Mouse (Mus musculus): ENCODE measurements around the gene Ptbp1. TPM values are rescaled to one million over a fixed set of nuclear protein-coding genes. Genes with fewer than 3 reads are reported as not detected.

Gene Ptbp1
- polyA plus RNA-seq (2016; fragmentation: Nextera tagmentation; extraction: Ambion mirVana): 202 TPM in 2 replicates

GRCm38 (mm10) chr10:79853860-79854795 lies at the start of gene Ptbp1:
Gene Ptbp1, plus strand, starts transcription at chr10:79854427.
- peak within 1 kb of the TSS; percentile 100 for H3K27ac ChIP-seq (replicated peaks)
- H3K9ac ChIP-seq (replicated peaks): peak within 1 kb of the TSS; percentile 98
- H3K36me3 ChIP-seq: peaks cover 24% of the 10 kb centered on the region
- H3K4me1 ChIP-seq: peaks cover 61% of the 10 kb centered on the region
- peak; percentile 92 for ATAC-seq (ENCODE audit: low FRiP score, low read depth)
- no peaks in the 10 kb centered on the region for H3K9me3 ChIP-seq
- no peaks in the 10 kb centered on the region for H3K27me3 ChIP-seq
- WGBS: 0% methylated on average over 73 of the region's 75 CpGs
- peak within 1 kb of the TSS; percentile 99 for H3K4me3 ChIP-seq
- peak within 1 kb of the TSS; percentile 100 for H3K4me2 ChIP-seq (replicated peaks)

- ATAC-seq (ENCODE audit: low FRiP score, low read depth): no peak
- WGBS: 75% methylated on average over 11 of the region's 11 CpGs
- Histone ChIP-seq H3K27ac (replicated peaks) (0 out of 2 replicates have a peak overlapping the region, but pooled peaks have one; percentile 96), H3K36me3 (peaks cover 40% of the 10 kb centered on the region), H3K27me3 (no peaks in the 10 kb centered on the region), H3K4me3 (no peak overlapping the region), H3K9me3 (no peaks in the 10 kb centered on the region), H3K4me1 (peaks cover 68% of the 10 kb centered on the region), H3K9ac (replicated peaks) (no peak overlapping the region), H3K4me2 (replicated peaks) (no peak overlapping the region)
Observed at GRCm38 (mm10) chr10:79805636-79806035, 48.6 kb upstream of the Ptbp1 start.

- Histone ChIP-seq H3K9me3 (no peaks in the 10 kb centered on the region), H3K36me3 (peaks cover 47% of the 10 kb centered on the region), H3K4me3 (no peak overlapping the region), H3K9ac (replicated peaks) (no peak overlapping the region), H3K27ac (replicated peaks) (0 out of 2 replicates have a peak overlapping the region, but pooled peaks have one; percentile 75), H3K4me2 (replicated peaks) (no peak overlapping the region), H3K4me1 (peaks cover 64% of the 10 kb centered on the region), H3K27me3 (no peaks in the 10 kb centered on the region)
- no peak for ATAC-seq (ENCODE audit: low FRiP score, low read depth)
- 93% methylated on average over 9 of the region's 9 CpGs for WGBS
Observed at GRCm38 (mm10) chr10:79806331-79806730, 47.9 kb upstream of the Ptbp1 start.

- H3K9me3 ChIP-seq: no peaks in the 10 kb centered on the region
- H3K4me2 ChIP-seq (replicated peaks): no peak overlapping the region
- peaks cover 54% of the 10 kb centered on the region for H3K36me3 ChIP-seq
Observed at GRCm38 (mm10) chr10:79806972-79807371, 47.3 kb upstream of the Ptbp1 start.

GRCm38 (mm10) chr10:79807826-79808225 lies 46.4 kb upstream of the Ptbp1 start:
- no peak for ATAC-seq (ENCODE audit: low FRiP score, low read depth)
- peak overlapping the region; percentile 8; the same call in 1 of the 2 replicates for H3K9ac ChIP-seq (replicated peaks)
- H3K27me3 ChIP-seq: no peaks in the 10 kb centered on the region
- peak overlapping the region; percentile 75 for H3K27ac ChIP-seq (replicated peaks)
- no peak overlapping the region for H3K4me3 ChIP-seq
- peaks cover 49% of the 10 kb centered on the region for H3K4me1 ChIP-seq
- peaks cover 60% of the 10 kb centered on the region for H3K36me3 ChIP-seq
- WGBS: 61% methylated on average over 11 of the region's 11 CpGs
- no peaks in the 10 kb centered on the region for H3K9me3 ChIP-seq
- no peak overlapping the region for H3K4me2 ChIP-seq (replicated peaks)

More at GRCm38 (mm10) chr10:79806972-79807371, 47.3 kb upstream of the Ptbp1 start:
- H3K9ac ChIP-seq (replicated peaks): no peak overlapping the region
- H3K27me3 ChIP-seq: no peaks in the 10 kb centered on the region
- H3K27ac ChIP-seq (replicated peaks): peak overlapping the region; percentile 75
- peaks cover 57% of the 10 kb centered on the region for H3K4me1 ChIP-seq
- 83% methylated on average over 10 of the region's 10 CpGs for WGBS
- ATAC-seq (ENCODE audit: low FRiP score, low read depth): no peak
- no peak overlapping the region for H3K4me3 ChIP-seq

- no peak overlapping the region for H3K4me3 ChIP-seq
- no peak overlapping the region for H3K4me2 ChIP-seq (replicated peaks)
- H3K27me3 ChIP-seq: no peaks in the 10 kb centered on the region
- H3K9me3 ChIP-seq: no peaks in the 10 kb centered on the region
- H3K4me1 ChIP-seq: peaks cover 40% of the 10 kb centered on the region
- no peak for ATAC-seq (ENCODE audit: low FRiP score, low read depth)
- H3K36me3 ChIP-seq: peaks cover 60% of the 10 kb centered on the region
- 93% methylated on average over 11 of the region's 11 CpGs for WGBS
- no peak overlapping the region for H3K9ac ChIP-seq (replicated peaks)
- H3K27ac ChIP-seq (replicated peaks): peak overlapping the region; percentile 75; the same call in 1 of the 2 replicates
Observed at GRCm38 (mm10) chr10:79808728-79809127, 45.5 kb upstream of the Ptbp1 start.

- peaks cover 78% of the 10 kb centered on the region for H3K36me3 ChIP-seq
- 30% methylated on average over 15 of the region's 15 CpGs for WGBS
- H3K27me3 ChIP-seq: no peaks in the 10 kb centered on the region
- no peak overlapping the region for H3K4me2 ChIP-seq (replicated peaks)
- no peak overlapping the region for H3K9ac ChIP-seq (replicated peaks)
- H3K4me3 ChIP-seq: no peak overlapping the region
- H3K27ac ChIP-seq (replicated peaks): peak overlapping the region; percentile 68
- H3K9me3 ChIP-seq: no peaks in the 10 kb centered on the region
- ATAC-seq (ENCODE audit: low FRiP score, low read depth): 0 out of 2 replicates have a peak, but pooled peaks have one; percentile 21
- H3K4me1 ChIP-seq: peaks cover 8% of the 10 kb centered on the region
Observed at GRCm38 (mm10) chr10:79811736-79812637, 42.2 kb upstream of the Ptbp1 start.

GRCm38 (mm10) chr10:79814271-79814842 lies 39.9 kb upstream of the Ptbp1 start:
- Histone ChIP-seq H3K4me2 (replicated peaks) (no peak overlapping the region), H3K4me1 (0 out of 2 replicates have a peak, but pooled peaks cover 5% of the 10 kb centered on the region), H3K36me3 (peaks cover 70% of the 10 kb centered on the region), H3K27ac (replicated peaks) (0 out of 2 replicates have a peak overlapping the region, but pooled peaks have one; percentile 58), H3K27me3 (no peaks in the 10 kb centered on the region), H3K4me3 (no peak overlapping the region), H3K9me3 (no peaks in the 10 kb centered on the region), H3K9ac (replicated peaks) (no peak overlapping the region)
- ATAC-seq (ENCODE audit: low FRiP score, low read depth): no peak
- 81% methylated on average over 5 of the region's 5 CpGs for WGBS

GRCm38 (mm10) chr10:79815671-79816494 lies 38.3 kb upstream of the Ptbp1 start:
- Histone ChIP-seq H3K9me3 (no peaks in the 10 kb centered on the region), H3K9ac (replicated peaks) (no peak overlapping the region), H3K27me3 (no peaks in the 10 kb centered on the region), H3K27ac (replicated peaks) (no peak overlapping the region), H3K36me3 (peaks cover 70% of the 10 kb centered on the region), H3K4me3 (no peak overlapping the region), H3K4me2 (replicated peaks) (no peak overlapping the region), H3K4me1 (0 out of 2 replicates have a peak, but pooled peaks cover 5% of the 10 kb centered on the region)
- no peak for ATAC-seq (ENCODE audit: low FRiP score, low read depth)
- 89% methylated on average over 12 of the region's 12 CpGs for WGBS

- Histone ChIP-seq H3K36me3 (peaks cover 60% of the 10 kb centered on the region), H3K9ac (replicated peaks) (no peak overlapping the region), H3K4me2 (replicated peaks) (no peak overlapping the region), H3K27me3 (no peaks in the 10 kb centered on the region), H3K9me3 (no peaks in the 10 kb centered on the region), H3K4me1 (peaks cover 8% of the 10 kb centered on the region; the same call in 1 of the 2 replicates), H3K4me3 (no peak overlapping the region), H3K27ac (replicated peaks) (no peak overlapping the region)
- no peak for ATAC-seq (ENCODE audit: low FRiP score, low read depth)
- 80% methylated on average over 2 of the region's 2 CpGs for WGBS
Observed at GRCm38 (mm10) chr10:79817111-79817510, 37.1 kb upstream of the Ptbp1 start.

All from midbrain, embryonic 12.5 days (tissue).